Mouse (Mus musculus) myocyte (in vitro differentiated cells): ENCODE measurements around the gene Zfr2.

Source experiments
- CEBPB ChIP-seq: IDR thresholded peaks from 2 replicates; pipeline ENCODE4 v1.6.1; 2011; ENCODE audit warnings: mild to moderate bottlenecking, moderate library complexity; ENCODE audit not compliant: poor library complexity, insufficient read depth, severe bottlenecking
- POLR2A ChIP-seq: IDR thresholded peaks from one replicate; pipeline ENCODE4 v1.6.1; 2011; ENCODE audit warnings: low read depth, mild to moderate bottlenecking, control low read depth, moderate library complexity; ENCODE audit not compliant: insufficient read length

- no peak for TF ChIP-seq CEBPB
- peak; percentile 18 for TF ChIP-seq POLR2A
Measured at GRCm38 (mm10) chr10:81190236-81190911, 42.6 kb upstream of the Zfr2 start.
